Mouse (Mus musculus) neural tube, embryonic 13.5 days (tissue): ENCODE results near the gene Ruvbl1. TPM values are rescaled to one million over a fixed set of nuclear protein-coding genes. Genes with fewer than 3 reads are reported as not detected.
A peak's percentile ranks its signal among the peaks of the same experiment; 100 is the strongest.

Experiments used
- ATAC-seq: fragments of 200-750 bp; cut with Nextera tagmentation; 2 replicates; pipeline ENCODE4 v1.8.0; 2017; ENCODE audit warnings: low read depth, mild to moderate bottlenecking, moderate TSS enrichment, moderate library complexity
- H3K27ac ChIP-seq: fragments of 300-500 bp; sonication (generic); replicated peaks from 2 replicates; pipeline ENCODE4 v1.5.1; 2015; ENCODE audit warnings: moderate library complexity, mild to moderate bottlenecking, inconsistent platforms
- H3K27me3 ChIP-seq: fragments of 300-500 bp; sonication (generic); 2 replicates; pipeline ENCODE4 v1.6.1; 2015; ENCODE audit warnings: mild to moderate bottlenecking, inconsistent platforms
- H3K36me3 ChIP-seq: fragments of 300-500 bp; sonication (generic); 2 replicates; pipeline ENCODE4 v1.6.1; 2015; ENCODE audit warnings: mild to moderate bottlenecking, inconsistent platforms
- H3K4me1 ChIP-seq: fragments of 300-500 bp; sonication (generic); replicated peaks from 2 replicates; pipeline ENCODE4 v1.6.1; 2015; ENCODE audit warnings: inconsistent platforms
- H3K4me2 ChIP-seq: fragments of 300-500 bp; sonication (generic); 2 replicates; pipeline ENCODE4 v1.6.1; 2015; ENCODE audit warnings: inconsistent platforms, mild to moderate bottlenecking, moderate library complexity
- H3K4me3 ChIP-seq: fragments of 300-500 bp; sonication (generic); 2 replicates; pipeline ENCODE4 v1.5.1; 2015; ENCODE audit warnings: mild to moderate bottlenecking, inconsistent platforms
- H3K9ac ChIP-seq: fragments of 300-500 bp; sonication (generic); 2 replicates; pipeline ENCODE4 v1.6.1; 2015; ENCODE audit warnings: moderate library complexity, mild to moderate bottlenecking, inconsistent platforms
- H3K9me3 ChIP-seq: fragments of 300-500 bp; sonication (generic); 2 replicates; pipeline ENCODE4 v1.6.1; 2016; ENCODE audit warnings: inconsistent platforms
- WGBS: fragments of 180-500 bp; shearing (Covaris S2); methylation state at CpG from one replicate; pipeline ENCODE4 v1.1.7; 2015; 5-methylcytosine and 5-hydroxymethylcytosine counted together
- polyA plus RNA-seq: library from polyadenylated mRNA; unstranded; fragments of >200 nt; fragmentation: Nextera tagmentation; extraction: Ambion mirVana; gene quantifications from 2 replicates; pipeline ENCODE4 v1.2.1, GENCODE M21; 2015

Gene Ruvbl1
- polyA plus RNA-seq, 1 experiment from 2014 or later, result 83.0 TPM

DNA sequence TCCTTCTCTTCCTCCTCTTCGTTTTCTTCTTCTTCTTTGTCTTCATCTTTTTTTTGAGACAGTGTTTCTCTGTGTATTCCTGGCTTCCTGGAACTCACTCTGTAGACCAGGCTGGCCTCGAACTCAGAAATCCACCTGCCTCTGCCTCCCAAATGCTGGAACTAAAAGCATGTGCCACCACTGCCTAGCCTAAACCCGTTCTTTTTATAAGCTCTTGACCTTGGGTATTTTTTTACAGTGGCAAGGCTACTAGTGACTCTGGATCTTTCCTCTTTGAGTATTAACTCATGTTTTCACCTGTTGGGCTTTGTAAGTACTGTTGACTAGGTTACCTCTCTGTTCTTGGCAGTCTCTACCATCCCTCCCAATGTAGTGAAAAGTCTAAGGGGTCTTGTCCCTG lies 57.8 kb downstream of the Ruvbl1 start:
- H3K36me3 ChIP-seq, result no peaks in the 10 kb centered on the region
- H3K4me2 ChIP-seq, result no peak overlapping the region
- no peak overlapping the region for H3K27ac ChIP-seq
- 76% methylated on average over 3 of the region's 3 CpGs for WGBS
- no peaks in the 10 kb centered on the region; the same call in 1 of the 2 replicates for H3K27me3 ChIP-seq
- H3K9ac ChIP-seq, result no peak overlapping the region
- peaks cover 9% of the 10 kb centered on the region for H3K4me1 ChIP-seq
- no peak for ATAC-seq
- no peak overlapping the region for H3K4me3 ChIP-seq
- H3K9me3 ChIP-seq, result no peaks in the 10 kb centered on the region

DNA sequence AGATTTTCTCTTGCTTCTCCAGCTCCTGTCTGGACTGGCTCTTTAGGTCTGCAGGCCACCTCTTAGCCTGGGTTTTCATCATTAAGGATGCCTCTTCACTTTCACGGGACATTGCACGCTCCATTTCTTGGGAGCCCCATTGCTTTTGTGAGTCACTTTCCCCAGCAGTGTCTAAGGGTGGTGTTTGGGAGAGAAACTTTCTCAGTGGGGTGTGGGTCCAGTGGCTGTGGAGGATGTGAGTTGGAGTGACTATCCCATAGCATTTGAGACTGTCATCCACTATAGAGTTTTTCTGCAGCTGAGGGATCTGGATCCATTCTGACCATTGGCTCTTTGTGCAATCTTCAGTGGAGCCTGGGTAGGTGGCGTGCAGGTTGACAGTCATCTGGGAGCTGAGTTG lies 58.2 kb downstream of the Ruvbl1 start:
- no peak for ATAC-seq
- no peak overlapping the region for H3K9ac ChIP-seq
- 93% methylated on average over 3 of the region's 3 CpGs for WGBS

DNA sequence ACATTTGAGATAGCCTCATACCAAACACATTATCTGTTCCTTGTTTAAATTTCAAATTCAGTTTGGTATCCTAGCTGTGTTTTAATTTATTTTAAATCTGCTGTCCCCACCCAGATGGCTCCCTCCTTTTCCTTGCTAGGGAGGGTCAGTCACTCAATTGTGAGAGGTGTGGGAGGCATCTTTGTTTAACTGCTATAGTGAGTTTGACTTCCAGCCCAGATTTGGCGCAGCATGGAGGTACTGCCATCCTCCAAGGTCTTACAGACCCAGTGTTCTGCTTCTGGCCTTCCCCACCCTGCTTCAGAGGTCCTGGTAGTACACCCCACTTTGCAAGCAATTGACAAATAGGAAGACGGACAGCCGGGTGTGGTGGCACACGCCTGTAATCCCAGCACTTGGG lies 58.8 kb downstream of the Ruvbl1 start:
- Histone ChIP-seq H3K4me3 (no peak overlapping the region), H3K4me1 (peaks cover 9% of the 10 kb centered on the region), H3K9ac (no peak overlapping the region), H3K9me3 (no peaks in the 10 kb centered on the region), H3K27ac (no peak overlapping the region), H3K27me3 (no peaks in the 10 kb centered on the region; the same call in 1 of the 2 replicates), H3K4me2 (no peak overlapping the region), H3K36me3 (no peaks in the 10 kb centered on the region)
- ATAC-seq, result no peak
- 92% methylated on average over 4 of the region's 4 CpGs for WGBS

More for the DNA sequence above, 58.2 kb downstream of the Ruvbl1 start:
- Histone ChIP-seq H3K27ac (no peak overlapping the region), H3K4me3 (no peak overlapping the region), H3K36me3 (no peaks in the 10 kb centered on the region), H3K27me3 (no peaks in the 10 kb centered on the region; the same call in 1 of the 2 replicates), H3K9me3 (no peaks in the 10 kb centered on the region), H3K4me1 (peaks cover 9% of the 10 kb centered on the region), H3K4me2 (no peak overlapping the region)

- Histone ChIP-seq H3K9me3 (no peaks in the 10 kb centered on the region), H3K27ac (no peak overlapping the region), H3K4me2 (no peak overlapping the region), H3K4me3 (no peak overlapping the region), H3K27me3 (peaks cover under 1% of the 10 kb centered on the region), H3K9ac (no peak overlapping the region), H3K4me1 (no peaks in the 10 kb centered on the region), H3K36me3 (no peaks in the 10 kb centered on the region)
- ATAC-seq, result no peak
Observed at GRCm38 (mm10) chr6:88530306-88530705, 65.1 kb downstream of the Ruvbl1 start.

GRCm38 (mm10) chr6:88540093-88540755 lies 75.0 kb downstream of the Ruvbl1 start:
- Histone ChIP-seq H3K27me3 (peaks cover 3% of the 10 kb centered on the region; the same call in 1 of the 2 replicates), H3K4me2 (no peak overlapping the region), H3K4me3 (no peak overlapping the region), H3K9me3 (no peaks in the 10 kb centered on the region), H3K4me1 (peaks cover 5% of the 10 kb centered on the region), H3K27ac (no peak overlapping the region), H3K9ac (no peak overlapping the region), H3K36me3 (no peaks in the 10 kb centered on the region)
- no peak for ATAC-seq
- WGBS, result 60% methylated on average over 2 of the region's 2 CpGs

- no peak overlapping the region for H3K27ac ChIP-seq
- no peak overlapping the region for H3K9ac ChIP-seq
- H3K4me3 ChIP-seq, result no peak overlapping the region
- no peak for ATAC-seq
- H3K4me1 ChIP-seq, result peaks cover 10% of the 10 kb centered on the region
- peaks cover 21% of the 10 kb centered on the region for H3K27me3 ChIP-seq
- H3K9me3 ChIP-seq, result no peaks in the 10 kb centered on the region
- H3K4me2 ChIP-seq, result no peak overlapping the region
- H3K36me3 ChIP-seq, result no peaks in the 10 kb centered on the region
- WGBS, result 76% methylated on average over 3 of the region's 3 CpGs
Observed at GRCm38 (mm10) chr6:88544241-88544640, 79.0 kb downstream of the Ruvbl1 start.

- H3K4me2 ChIP-seq, result no peak overlapping the region
- no peak overlapping the region for H3K27ac ChIP-seq
- ATAC-seq, result no peak
Observed at GRCm38 (mm10) chr6:88544644-88545396, 79.6 kb downstream of the Ruvbl1 start.

DNA sequence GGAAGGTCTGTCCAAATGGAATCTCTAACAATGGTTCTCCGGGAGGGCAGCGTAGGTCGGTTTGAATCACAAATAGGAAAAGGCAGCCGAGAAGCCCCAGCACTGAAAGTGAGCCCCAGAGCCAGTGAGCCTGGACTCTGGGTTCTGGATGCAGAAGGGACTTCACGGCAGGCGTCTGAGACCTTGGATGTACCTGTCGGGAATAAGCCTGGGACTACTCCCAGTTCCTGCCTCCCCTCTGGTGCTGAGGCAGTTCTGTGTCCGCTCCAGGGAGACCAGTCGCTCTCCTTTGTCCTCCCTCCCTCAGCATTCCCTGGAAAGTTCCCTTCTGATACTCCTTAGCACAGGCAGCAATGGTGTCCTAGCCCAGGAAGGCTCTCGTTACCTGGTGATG lies 80.2 kb downstream of the Ruvbl1 start:
- H3K9me3 ChIP-seq, result no peaks in the 10 kb centered on the region
- peaks cover 21% of the 10 kb centered on the region for H3K27me3 ChIP-seq
- no peaks in the 10 kb centered on the region for H3K36me3 ChIP-seq
- no peak overlapping the region for H3K27ac ChIP-seq
- peak overlapping the region; percentile 42; the same call in 1 of the 2 replicates for H3K9ac ChIP-seq
- no peak overlapping the region for H3K4me3 ChIP-seq
- H3K4me1 ChIP-seq, result peaks cover 10% of the 10 kb centered on the region
- no peak for ATAC-seq
- WGBS, result 23% methylated on average over 10 of the region's 10 CpGs
- H3K4me2 ChIP-seq, result no peak overlapping the region

More at GRCm38 (mm10) chr6:88544644-88545396, 79.6 kb downstream of the Ruvbl1 start:
- H3K9ac ChIP-seq, result peak overlapping the region; percentile 42; the same call in 1 of the 2 replicates
- H3K27me3 ChIP-seq, result peaks cover 21% of the 10 kb centered on the region
- H3K36me3 ChIP-seq, result no peaks in the 10 kb centered on the region
- H3K9me3 ChIP-seq, result no peaks in the 10 kb centered on the region
- H3K4me3 ChIP-seq, result no peak overlapping the region
- WGBS, result 33% methylated on average over 11 of the region's 11 CpGs
- H3K4me1 ChIP-seq, result peaks cover 10% of the 10 kb centered on the region

Other genes starting within 250 kb of the Ruvbl1 start
- gene Dnajb8, start 243.1 kb upstream of the Ruvbl1 start, polyA plus RNA-seq, result not detected in 2 replicates
- gene Eefsec, start 18.9 kb upstream of the Ruvbl1 start, polyA plus RNA-seq, result 25.7 and 32.3 TPM in 2 replicates
- 164 and 173 TPM in 2 replicates for gene Sec61a1, start 53.5 kb downstream of the Ruvbl1 start, polyA plus RNA-seq
- 0.47 TPM in 1 of 2 replicates, not detected in the other for gene Kbtbd12, start 172.5 kb downstream of the Ruvbl1 start, polyA plus RNA-seq